Mouse (Mus musculus): Measurements from ENCODE around the gene Map6. TPM values are rescaled to one million over a fixed set of nuclear protein-coding genes. Genes with fewer than 3 reads are reported as not detected.

The Map6 gene
- 100 to 1,000 TPM in 1 of 2 experiments, 10 to 100 TPM in 1; 99.7 to 105 TPM for total RNA-seq (2021)
- long read RNA-seq, full-length matches to known transcripts: 125 of 133 reads
- long read RNA-seq, partial matches to known transcripts: 3 of 133 reads
- long read RNA-seq, other reads (novel, unspliced or antisense): 5 of 133 reads

- peak; percentile 75 to 78 for DNase-seq (ENCODE audit: low spot score in 2 of 2)
Observed at GRCm38 (mm10) chr7:99267251-99267896, at the start of gene Map6. Gene Map6 (plus strand): TSS chr7:99267447.

- peak in 1 of 2 experiments; percentile 33 for DNase-seq (ENCODE audit: low spot score in 2 of 2)
Observed at GRCm38 (mm10) chr7:99224225-99224624, 43.0 kb upstream of the Map6 start.

GRCm38 (mm10) chr7:99224648-99225190 lies 42.5 kb upstream of the Map6 start:
- DNase-seq (ENCODE audit: low spot score in 2 of 2): no peak

- no peak for DNase-seq (ENCODE audit: low spot score in 2 of 2)
Observed at GRCm38 (mm10) chr7:99225421-99225820, 41.8 kb upstream of the Map6 start.

GRCm38 (mm10) chr7:99226662-99227061 lies 40.6 kb upstream of the Map6 start:
- DNase-seq (ENCODE audit: low spot score in 2 of 2): no peak

GRCm38 (mm10) chr7:99227267-99227666 lies 40.0 kb upstream of the Map6 start:
- DNase-seq (ENCODE audit: low spot score in 2 of 2): no peak

GRCm38 (mm10) chr7:99228825-99229224 lies 38.4 kb upstream of the Map6 start:
- no peak for DNase-seq (ENCODE audit: low spot score in 2 of 2)

GRCm38 (mm10) chr7:99229411-99229810 lies 37.8 kb upstream of the Map6 start:
- peak in 1 of 2 experiments; percentile 31 for DNase-seq (ENCODE audit: low spot score in 2 of 2)

- DNase-seq (ENCODE audit: low spot score in 2 of 2): no peak
Observed at GRCm38 (mm10) chr7:99230061-99230747, 37.0 kb upstream of the Map6 start.

GRCm38 (mm10) chr7:99232571-99232970 lies 34.7 kb upstream of the Map6 start:
- no peak for DNase-seq (ENCODE audit: low spot score in 2 of 2)

- DNase-seq (ENCODE audit: low spot score in 2 of 2): no peak
Observed at GRCm38 (mm10) chr7:99234916-99235315, 32.3 kb upstream of the Map6 start.

GRCm38 (mm10) chr7:99235657-99236056 lies 31.6 kb upstream of the Map6 start:
- DNase-seq (ENCODE audit: low spot score in 2 of 2): no peak

- DNase-seq (ENCODE audit: low spot score in 2 of 2): no peak
Observed at GRCm38 (mm10) chr7:99236888-99237660, 30.2 kb upstream of the Map6 start.

GRCm38 (mm10) chr7:99238417-99238816 lies 28.8 kb upstream of the Map6 start, which contains the start of gene Mogat2:
Gene Mogat2 (minus strand): TSS chr7:99238619.
- DNase-seq (ENCODE audit: low spot score in 2 of 2): no peak

- DNase-seq (ENCODE audit: low spot score in 2 of 2): no peak
Observed at GRCm38 (mm10) chr7:99242097-99242496, 25.1 kb upstream of the Map6 start.

GRCm38 (mm10) chr7:99248157-99248742 lies 19.0 kb upstream of the Map6 start:
- no peak for DNase-seq (ENCODE audit: low spot score in 2 of 2)

GRCm38 (mm10) chr7:99248906-99249581 lies 18.2 kb upstream of the Map6 start:
- DNase-seq (ENCODE audit: low spot score in 2 of 2): no peak

GRCm38 (mm10) chr7:99249582-99249911 lies 17.7 kb upstream of the Map6 start:
- peak in 1 of 2 experiments; percentile 74 for DNase-seq (ENCODE audit: low spot score in 2 of 2)

- no peak for DNase-seq (ENCODE audit: low spot score in 2 of 2)
Observed at GRCm38 (mm10) chr7:99250386-99250785, 16.9 kb upstream of the Map6 start.

GRCm38 (mm10) chr7:99255006-99255405 lies 12.2 kb upstream of the Map6 start:
- DNase-seq (ENCODE audit: low spot score in 2 of 2): peak in 1 of 2 experiments; percentile 49

GRCm38 (mm10) chr7:99261900-99262299 lies 5.3 kb upstream of the Map6 start:
- no peak for DNase-seq (ENCODE audit: low spot score in 2 of 2)

Measured in layer of hippocampus, adult 18-20 months (tissue).